Mouse (Mus musculus): Measurements from ENCODE around the gene Lurap1l. TPM values are rescaled to one million over a fixed set of nuclear protein-coding genes. Genes with fewer than 3 reads are reported as not detected.

Gene Lurap1l
- polyA plus RNA-seq, 1 experiment from 2014 or later: 3.9 TPM

GRCm38 (mm10) chr4:80921646-80922489, 11.4 kb downstream of the Lurap1l start:
- Histone ChIP-seq H3K27ac (ENCODE audit: low read depth, low read length) (no peak overlapping the region), H3K36me3 (ENCODE audit: control insufficient read depth, insufficient read depth, low read length) (no peaks in the 10 kb centered on the region), H3K9ac (ENCODE audit: low read depth, low read length) (no peak overlapping the region), H3K4me2 (no peak overlapping the region), H3K4me3 (ENCODE audit: low read depth, low read length) (no peak overlapping the region), H3K4me1 (replicated peaks; ENCODE audit: control insufficient read depth, insufficient read depth, low read length) (no peaks in the 10 kb centered on the region), H3K27me3 (replicated peaks; ENCODE audit: control insufficient read depth, insufficient read depth, low read length) (no peaks in the 10 kb centered on the region), H3K9me3 (ENCODE audit: control insufficient read depth, low read length) (no peaks in the 10 kb centered on the region)
- WGBS: 77% methylated on average over 4 of the region's 4 CpGs
- ATAC-seq (replicated peaks; ENCODE audit: low FRiP score) (no peak), DNase-seq (ENCODE audit: low spot score) (no peak)

GRCm38 (mm10) chr4:80922654-80923053, 12.2 kb downstream of the Lurap1l start:
- H3K27ac ChIP-seq (ENCODE audit: low read depth, low read length): no peak overlapping the region
- no peak overlapping the region for H3K9ac ChIP-seq (ENCODE audit: low read depth, low read length)
- no peaks in the 10 kb centered on the region for H3K9me3 ChIP-seq (ENCODE audit: control insufficient read depth, low read length)
- no peak overlapping the region for H3K4me2 ChIP-seq
- H3K27me3 ChIP-seq (replicated peaks; ENCODE audit: control insufficient read depth, insufficient read depth, low read length): no peaks in the 10 kb centered on the region
- 80% methylated on average over 2 of the region's 2 CpGs for WGBS
- H3K36me3 ChIP-seq (ENCODE audit: control insufficient read depth, insufficient read depth, low read length): no peaks in the 10 kb centered on the region
- no peak overlapping the region for H3K4me3 ChIP-seq (ENCODE audit: low read depth, low read length)
- DNase-seq (ENCODE audit: low spot score): no peak
- no peaks in the 10 kb centered on the region for H3K4me1 ChIP-seq (replicated peaks; ENCODE audit: control insufficient read depth, insufficient read depth, low read length)
- no peak for ATAC-seq (replicated peaks; ENCODE audit: low FRiP score)

- Histone ChIP-seq H3K27ac (ENCODE audit: low read depth, low read length) (no peak overlapping the region), H3K36me3 (ENCODE audit: control insufficient read depth, insufficient read depth, low read length) (no peaks in the 10 kb centered on the region), H3K4me1 (replicated peaks; ENCODE audit: control insufficient read depth, insufficient read depth, low read length) (no peaks in the 10 kb centered on the region), H3K9me3 (ENCODE audit: control insufficient read depth, low read length) (no peaks in the 10 kb centered on the region), H3K27me3 (replicated peaks; ENCODE audit: control insufficient read depth, insufficient read depth, low read length) (no peaks in the 10 kb centered on the region), H3K9ac (ENCODE audit: low read depth, low read length) (no peak overlapping the region), H3K4me2 (no peak overlapping the region), H3K4me3 (ENCODE audit: low read depth, low read length) (no peak overlapping the region)
- WGBS: 68% methylated on average over 4 of the region's 4 CpGs
- no peak for DNase-seq (ENCODE audit: low spot score)
- no peak for ATAC-seq (replicated peaks; ENCODE audit: low FRiP score)
Observed at GRCm38 (mm10) chr4:80924815-80925214, 14.4 kb downstream of the Lurap1l start.

- H3K9ac ChIP-seq (ENCODE audit: low read depth, low read length): no peak overlapping the region
- no peaks in the 10 kb centered on the region for H3K4me1 ChIP-seq (replicated peaks; ENCODE audit: control insufficient read depth, insufficient read depth, low read length)
- H3K4me2 ChIP-seq: no peak overlapping the region
- ATAC-seq (replicated peaks; ENCODE audit: low FRiP score) (no peak), DNase-seq (ENCODE audit: low spot score) (no peak)
- H3K27ac ChIP-seq (ENCODE audit: low read depth, low read length): no peak overlapping the region
- H3K4me3 ChIP-seq (ENCODE audit: low read depth, low read length): no peak overlapping the region
- 92% methylated on average over 6 of the region's 6 CpGs for WGBS
- H3K36me3 ChIP-seq (ENCODE audit: control insufficient read depth, insufficient read depth, low read length): no peaks in the 10 kb centered on the region
- no peaks in the 10 kb centered on the region for H3K9me3 ChIP-seq (ENCODE audit: control insufficient read depth, low read length)
- no peaks in the 10 kb centered on the region for H3K27me3 ChIP-seq (replicated peaks; ENCODE audit: control insufficient read depth, insufficient read depth, low read length)
Observed at GRCm38 (mm10) chr4:80925752-80926519, 15.5 kb downstream of the Lurap1l start.

GRCm38 (mm10) chr4:80934749-80935148, 24.3 kb downstream of the Lurap1l start:
- DNase-seq (ENCODE audit: low spot score): no peak
- Histone ChIP-seq H3K27me3 (replicated peaks; ENCODE audit: control insufficient read depth, insufficient read depth, low read length) (no peaks in the 10 kb centered on the region), H3K36me3 (ENCODE audit: control insufficient read depth, insufficient read depth, low read length) (no peaks in the 10 kb centered on the region), H3K27ac (ENCODE audit: low read depth, low read length) (no peak overlapping the region), H3K9me3 (ENCODE audit: control insufficient read depth, low read length) (no peaks in the 10 kb centered on the region), H3K4me2 (no peak overlapping the region), H3K9ac (ENCODE audit: low read depth, low read length) (no peak overlapping the region), H3K4me3 (ENCODE audit: low read depth, low read length) (no peak overlapping the region), H3K4me1 (replicated peaks; ENCODE audit: control insufficient read depth, insufficient read depth, low read length) (no peaks in the 10 kb centered on the region)
- ATAC-seq (replicated peaks; ENCODE audit: low FRiP score): no peak
- 83% methylated on average over 3 of the region's 3 CpGs for WGBS

GRCm38 (mm10) chr4:80939115-80939514, 28.7 kb downstream of the Lurap1l start:
- Histone ChIP-seq H3K4me1 (replicated peaks; ENCODE audit: control insufficient read depth, insufficient read depth, low read length) (no peaks in the 10 kb centered on the region), H3K9me3 (ENCODE audit: control insufficient read depth, low read length) (no peaks in the 10 kb centered on the region), H3K4me2 (no peak overlapping the region), H3K36me3 (ENCODE audit: control insufficient read depth, insufficient read depth, low read length) (no peaks in the 10 kb centered on the region), H3K9ac (ENCODE audit: low read depth, low read length) (no peak overlapping the region), H3K27ac (ENCODE audit: low read depth, low read length) (no peak overlapping the region), H3K27me3 (replicated peaks; ENCODE audit: control insufficient read depth, insufficient read depth, low read length) (no peaks in the 10 kb centered on the region), H3K4me3 (ENCODE audit: low read depth, low read length) (no peak overlapping the region)
- no peak for DNase-seq (ENCODE audit: low spot score)
- ATAC-seq (replicated peaks; ENCODE audit: low FRiP score): no peak
- WGBS: 75% methylated on average over 2 of the region's 2 CpGs

GRCm38 (mm10) chr4:80940946-80941345, 30.5 kb downstream of the Lurap1l start:
- no peaks in the 10 kb centered on the region for H3K9me3 ChIP-seq (ENCODE audit: control insufficient read depth, low read length)
- DNase-seq (ENCODE audit: low spot score) (no peak), ATAC-seq (replicated peaks; ENCODE audit: low FRiP score) (no peak)
- H3K4me3 ChIP-seq (ENCODE audit: low read depth, low read length): no peak overlapping the region
- no peak overlapping the region for H3K9ac ChIP-seq (ENCODE audit: low read depth, low read length)
- 75% methylated on average over 4 of the region's 4 CpGs for WGBS
- no peaks in the 10 kb centered on the region for H3K36me3 ChIP-seq (ENCODE audit: control insufficient read depth, insufficient read depth, low read length)
- no peaks in the 10 kb centered on the region for H3K27me3 ChIP-seq (replicated peaks; ENCODE audit: control insufficient read depth, insufficient read depth, low read length)
- H3K4me1 ChIP-seq (replicated peaks; ENCODE audit: control insufficient read depth, insufficient read depth, low read length): no peaks in the 10 kb centered on the region
- no peak overlapping the region for H3K27ac ChIP-seq (ENCODE audit: low read depth, low read length)
- no peak overlapping the region for H3K4me2 ChIP-seq

- no peak overlapping the region for H3K4me2 ChIP-seq
- H3K36me3 ChIP-seq (ENCODE audit: control insufficient read depth, insufficient read depth, low read length): no peaks in the 10 kb centered on the region
- no peak for ATAC-seq (replicated peaks; ENCODE audit: low FRiP score)
- no peaks in the 10 kb centered on the region for H3K4me1 ChIP-seq (replicated peaks; ENCODE audit: control insufficient read depth, insufficient read depth, low read length)
- H3K9ac ChIP-seq (ENCODE audit: low read depth, low read length): no peak overlapping the region
- H3K4me3 ChIP-seq (ENCODE audit: low read depth, low read length): no peak overlapping the region
- no peak overlapping the region for H3K27ac ChIP-seq (ENCODE audit: low read depth, low read length)
- H3K9me3 ChIP-seq (ENCODE audit: control insufficient read depth, low read length): no peaks in the 10 kb centered on the region
- DNase-seq (ENCODE audit: low spot score): no peak
- H3K27me3 ChIP-seq (replicated peaks; ENCODE audit: control insufficient read depth, insufficient read depth, low read length): no peaks in the 10 kb centered on the region
- 80% methylated on average over 3 of the region's 3 CpGs for WGBS
Observed at GRCm38 (mm10) chr4:80941978-80942377, 31.5 kb downstream of the Lurap1l start.

- DNase-seq (ENCODE audit: low spot score) (no peak), ATAC-seq (replicated peaks; ENCODE audit: low FRiP score) (no peak)
Observed at GRCm38 (mm10) chr4:80944605-80945004, 34.2 kb downstream of the Lurap1l start.

More at GRCm38 (mm10) chr4:80944605-80945004, 34.2 kb downstream of the Lurap1l start:
- Histone ChIP-seq H3K27ac (ENCODE audit: low read depth, low read length) (no peak overlapping the region), H3K9ac (ENCODE audit: low read depth, low read length) (no peak overlapping the region), H3K9me3 (ENCODE audit: control insufficient read depth, low read length) (no peaks in the 10 kb centered on the region), H3K27me3 (replicated peaks; ENCODE audit: control insufficient read depth, insufficient read depth, low read length) (no peaks in the 10 kb centered on the region), H3K4me2 (no peak overlapping the region), H3K36me3 (ENCODE audit: control insufficient read depth, insufficient read depth, low read length) (no peaks in the 10 kb centered on the region), H3K4me3 (ENCODE audit: low read depth, low read length) (no peak overlapping the region), H3K4me1 (replicated peaks; ENCODE audit: control insufficient read depth, insufficient read depth, low read length) (no peaks in the 10 kb centered on the region)

Data from liver, embryonic 11.5 days (tissue).